Mouse (Mus musculus) liver, embryonic 11.5 days (tissue): ENCODE data around the gene Ddit4. TPM values are rescaled to one million over a fixed set of nuclear protein-coding genes. Genes with fewer than 3 reads are reported as not detected.
A peak's percentile ranks its signal among the peaks of the same experiment; 100 is the strongest.

Experiments used
- ATAC-seq: fragments of 200-750 bp; cut with Nextera tagmentation; replicated peaks from 2 replicates; pipeline ENCODE4 v1.8.0; 2017; ENCODE audit warnings: moderate number of reproducible peaks, mild to moderate bottlenecking, moderate TSS enrichment, moderate library complexity; ENCODE audit not compliant: low FRiP score
- DNase-seq: peaks from one replicate; pipeline ENCODE4 v3.0.0-alpha.2; 2017; ENCODE audit warnings: low spot score
- H3K27ac ChIP-seq: fragments of 300-500 bp; sonication (generic); 2 replicates; pipeline ENCODE4 v1.5.1; 2014; ENCODE audit warnings: mild to moderate bottlenecking, low read depth, low read length, control low read depth
- H3K27me3 ChIP-seq: fragments of 300-500 bp; sonication (generic); replicated peaks from 2 replicates; pipeline ENCODE4 v1.6.1; 2014; ENCODE audit warnings: low read length, mixed read lengths; ENCODE audit not compliant: control insufficient read depth, insufficient read depth
- H3K36me3 ChIP-seq: fragments of 300-500 bp; sonication (generic); 2 replicates; pipeline ENCODE4 v1.6.1; 2014; ENCODE audit warnings: mild to moderate bottlenecking, low read length, moderate library complexity, mixed read lengths; ENCODE audit not compliant: control insufficient read depth, insufficient read depth
- H3K4me1 ChIP-seq: fragments of 300-500 bp; sonication (generic); replicated peaks from 2 replicates; pipeline ENCODE4 v1.6.1; 2014; ENCODE audit warnings: low read length, mixed read lengths; ENCODE audit not compliant: control insufficient read depth, insufficient read depth
- H3K4me2 ChIP-seq: fragments of 300-500 bp; sonication (generic); 2 replicates; pipeline ENCODE4 v1.6.1; 2014; ENCODE audit warnings: mild to moderate bottlenecking, control low read depth, moderate library complexity
- H3K4me3 ChIP-seq: fragments of 300-500 bp; sonication (generic); 2 replicates; pipeline ENCODE4 v1.5.1; 2014; ENCODE audit warnings: low read depth, low read length, control low read depth
- H3K9ac ChIP-seq: fragments of 300-500 bp; sonication (generic); 2 replicates; pipeline ENCODE4 v1.6.1; 2014; ENCODE audit warnings: low read depth, low read length, control low read depth
- H3K9me3 ChIP-seq: fragments of 300-500 bp; sonication (generic); 2 replicates; pipeline ENCODE4 v1.6.1; 2016; ENCODE audit warnings: low read length, inconsistent platforms, mixed read lengths; ENCODE audit not compliant: control insufficient read depth
- WGBS: fragments of 180-500 bp; shearing (Covaris S2); extraction: QIAGEN DNeasy Blood & Tissue Kit; methylation state at CpG from one replicate; pipeline ENCODE4 v1.1.7; 2014; 5-methylcytosine and 5-hydroxymethylcytosine counted together
- polyA plus RNA-seq: library from polyadenylated mRNA; unstranded; fragments of >200 nt; fragmentation: Nextera tagmentation; extraction: Ambion mirVana; gene quantifications from 2 replicates; pipeline ENCODE4 v1.2.1, GENCODE M21; 2014

Ddit4 gene
- polyA plus RNA-seq, 1 experiment from 2014 or later: 4.3 TPM

- no peak overlapping the region for H3K27ac ChIP-seq
- DNase-seq: no peak
- 5% methylated on average over 16 of the region's 16 CpGs for WGBS
- H3K4me1 ChIP-seq: peaks cover 7% of the 10 kb centered on the region
- H3K27me3 ChIP-seq: peaks cover 11% of the 10 kb centered on the region
- ATAC-seq: 0 out of 2 replicates have a peak, but pooled peaks have one; percentile 21
- no peak overlapping the region; the same call in 1 of the 2 replicates for H3K9ac ChIP-seq
- no peaks in the 10 kb centered on the region for H3K9me3 ChIP-seq
- peak overlapping the region; percentile 39 for H3K4me2 ChIP-seq
- H3K4me3 ChIP-seq: no peak overlapping the region
- H3K36me3 ChIP-seq: no peaks in the 10 kb centered on the region
Observed at GRCm38 (mm10) chr10:59942847-59943420, 8.7 kb downstream of the Ddit4 start.

- peaks cover 7% of the 10 kb centered on the region for H3K4me1 ChIP-seq
- no peak for ATAC-seq
- peak overlapping the region; percentile 39 for H3K4me2 ChIP-seq
- no peaks in the 10 kb centered on the region for H3K36me3 ChIP-seq
- no peak overlapping the region for H3K27ac ChIP-seq
- no peaks in the 10 kb centered on the region for H3K9me3 ChIP-seq
- no peak for DNase-seq
- H3K9ac ChIP-seq: no peak overlapping the region
- WGBS: 47% methylated on average over 20 of the region's 21 CpGs
- no peak overlapping the region for H3K4me3 ChIP-seq
- peaks cover 11% of the 10 kb centered on the region for H3K27me3 ChIP-seq
Observed at GRCm38 (mm10) chr10:59942281-59942846, 9.3 kb downstream of the Ddit4 start.

- H3K4me1 ChIP-seq: peaks cover 7% of the 10 kb centered on the region
- H3K9me3 ChIP-seq: no peaks in the 10 kb centered on the region
- peaks cover 11% of the 10 kb centered on the region for H3K27me3 ChIP-seq
- H3K36me3 ChIP-seq: no peaks in the 10 kb centered on the region
- no peak overlapping the region for H3K27ac ChIP-seq
- ATAC-seq (no peak), DNase-seq (no peak)
- no peak overlapping the region for H3K4me3 ChIP-seq
- no peak overlapping the region for H3K9ac ChIP-seq
- no peak overlapping the region for H3K4me2 ChIP-seq
- whole genome bisulfite sequencing: 71% methylated on average over 1 of the region's 1 CpGs
Observed at GRCm38 (mm10) chr10:59939081-59939480, 12.6 kb downstream of the Ddit4 start.

GRCm38 (mm10) chr10:59938662-59939061, 13.0 kb downstream of the Ddit4 start:
- 71% methylated on average over 5 of the region's 5 CpGs for WGBS
- DNase-seq (no peak), ATAC-seq (no peak)
- Histone ChIP-seq H3K9me3 (no peaks in the 10 kb centered on the region), H3K4me2 (no peak overlapping the region), H3K4me1 (peaks cover 7% of the 10 kb centered on the region), H3K27me3 (peaks cover 9% of the 10 kb centered on the region), H3K27ac (no peak overlapping the region), H3K9ac (no peak overlapping the region), H3K36me3 (no peaks in the 10 kb centered on the region), H3K4me3 (no peak overlapping the region)

DNA sequence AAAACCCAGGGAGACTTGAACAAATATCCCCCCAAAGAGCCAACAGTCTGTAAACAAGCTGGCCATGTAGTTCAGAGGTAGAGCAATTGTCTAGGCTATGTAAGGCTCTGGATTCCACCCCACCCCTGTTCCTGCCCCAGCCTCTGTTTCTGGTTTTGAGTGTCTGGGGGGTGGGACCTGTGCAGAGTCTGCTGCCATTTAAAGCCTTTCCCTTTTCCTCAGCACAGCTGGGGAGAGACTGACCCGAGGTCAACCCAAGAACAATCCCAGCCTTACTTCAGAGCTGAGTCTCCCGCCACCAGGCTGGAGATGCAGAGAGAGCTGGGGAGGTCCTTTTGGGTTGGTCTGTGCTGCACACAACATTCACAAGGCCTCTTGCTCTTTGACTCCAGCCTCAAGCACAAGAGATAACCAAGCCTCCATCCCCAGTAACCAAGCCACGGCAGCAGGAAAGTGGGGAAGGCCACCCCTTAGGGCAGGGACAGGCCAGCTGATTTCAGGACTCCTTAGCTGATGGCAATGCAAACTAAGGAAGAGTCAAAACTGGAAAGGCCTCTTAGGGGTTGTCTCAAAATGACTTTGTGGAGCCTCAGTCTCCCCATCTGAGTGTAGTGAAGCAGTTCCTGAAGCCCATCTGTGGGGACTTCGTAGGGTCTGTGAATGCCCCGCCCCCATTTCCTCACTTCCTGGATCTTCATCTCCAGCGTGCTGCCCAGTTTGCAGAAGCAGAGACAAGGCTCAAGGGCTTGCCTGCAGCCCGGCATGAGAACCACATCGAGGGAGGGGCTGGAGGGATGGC, 15.4 kb downstream of the Ddit4 start:
- 43% methylated on average over 8 of the region's 8 CpGs for WGBS
- H3K27ac ChIP-seq: no peak overlapping the region
- no peak for ATAC-seq

DNA sequence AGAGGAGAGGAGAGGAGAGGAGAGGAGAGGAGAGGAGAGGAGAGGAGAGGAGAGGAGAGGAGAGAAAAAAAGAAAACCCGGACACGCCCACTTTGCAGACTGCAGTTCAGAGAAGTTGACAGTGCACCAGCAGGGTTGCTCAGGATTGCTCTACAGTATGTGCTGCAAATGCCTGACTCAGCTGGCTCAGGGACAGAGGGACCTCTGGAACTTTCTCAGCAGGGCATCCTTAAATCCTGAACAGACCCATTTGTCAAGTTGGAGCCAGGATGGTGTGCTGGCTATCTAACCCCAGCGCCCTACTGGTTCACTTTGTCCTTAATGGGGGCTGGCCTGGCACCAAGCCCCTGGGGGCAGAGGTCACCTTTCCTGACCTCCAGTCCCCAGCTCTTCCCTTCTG, 17.6 kb downstream of the Ddit4 start:
- 58% methylated on average over 3 of the region's 3 CpGs for WGBS
- Histone ChIP-seq H3K4me3 (no peak overlapping the region), H3K27me3 (no peaks in the 10 kb centered on the region), H3K27ac (no peak overlapping the region), H3K4me2 (no peak overlapping the region), H3K4me1 (no peaks in the 10 kb centered on the region), H3K9me3 (no peaks in the 10 kb centered on the region), H3K9ac (no peak overlapping the region), H3K36me3 (no peaks in the 10 kb centered on the region)
- ATAC-seq (no peak), DNase-seq (no peak)

More for the DNA sequence above, 15.4 kb downstream of the Ddit4 start:
- DNase-seq: no peak
- Histone ChIP-seq H3K9me3 (no peaks in the 10 kb centered on the region), H3K9ac (no peak overlapping the region), H3K4me1 (no peaks in the 10 kb centered on the region), H3K27me3 (no peaks in the 10 kb centered on the region), H3K36me3 (no peaks in the 10 kb centered on the region), H3K4me3 (no peak overlapping the region), H3K4me2 (no peak overlapping the region)

- Histone ChIP-seq H3K9ac (no peak overlapping the region), H3K4me2 (no peak overlapping the region), H3K27me3 (no peaks in the 10 kb centered on the region), H3K9me3 (no peaks in the 10 kb centered on the region), H3K4me1 (no peaks in the 10 kb centered on the region), H3K36me3 (no peaks in the 10 kb centered on the region), H3K27ac (no peak overlapping the region), H3K4me3 (no peak overlapping the region)
- DNase-seq: no peak
- 57% methylated on average over 6 of the region's 6 CpGs for WGBS
- ATAC-seq: no peak
Observed at GRCm38 (mm10) chr10:59932521-59932920, 19.1 kb downstream of the Ddit4 start.

DNA sequence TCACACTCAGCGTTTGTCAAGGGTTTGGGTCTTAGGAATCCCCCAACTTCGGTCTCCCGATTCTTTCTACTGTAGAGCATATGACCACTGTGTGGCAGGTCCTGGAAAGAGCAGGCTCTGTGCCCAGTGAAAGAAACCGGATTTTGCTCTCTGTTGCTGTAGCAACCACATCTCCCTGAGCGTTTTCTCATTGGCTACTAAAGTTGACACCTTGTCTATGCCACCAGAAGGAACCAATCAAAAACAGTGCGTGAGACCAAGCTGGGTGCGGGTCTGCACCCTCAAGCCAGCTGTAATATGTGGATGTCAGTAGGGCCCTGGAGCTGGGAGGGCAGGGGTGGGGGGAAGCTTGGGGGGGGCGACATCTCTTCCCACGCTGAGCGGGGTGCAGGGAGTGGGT, 20.6 kb downstream of the Ddit4 start:
- WGBS: 44% methylated on average over 10 of the region's 10 CpGs
- no peak overlapping the region for H3K4me2 ChIP-seq
- H3K9me3 ChIP-seq: no peaks in the 10 kb centered on the region
- no peak for DNase-seq
- no peaks in the 10 kb centered on the region for H3K27me3 ChIP-seq
- no peaks in the 10 kb centered on the region for H3K4me1 ChIP-seq
- H3K9ac ChIP-seq: no peak overlapping the region
- H3K4me3 ChIP-seq: no peak overlapping the region
- H3K27ac ChIP-seq: no peak overlapping the region
- no peaks in the 10 kb centered on the region for H3K36me3 ChIP-seq
- ATAC-seq: no peak
